Mouse (Mus musculus) hindbrain, embryonic 14.5 days (tissue): ENCODE measurements around the gene Arid5b. TPM values are rescaled to one million over a fixed set of nuclear protein-coding genes. Genes with fewer than 3 reads are reported as not detected.

Source experiments
- ATAC-seq: fragments of 200-750 bp; cut with Nextera tagmentation; 2 replicates; pipeline ENCODE4 v1.8.0; 2017; ENCODE audit warnings: moderate number of reproducible peaks, mild to moderate bottlenecking, moderate TSS enrichment, moderate library complexity; ENCODE audit not compliant: low FRiP score
- DNase-seq: peaks from one replicate; pipeline ENCODE4 v3.0.0-alpha.2; 2015; ENCODE audit warnings: low spot score
- H3K27ac ChIP-seq: fragments of 300-500 bp; sonication (generic); 2 replicates; pipeline ENCODE4 v1.5.1; 2014; ENCODE audit warnings: mild to moderate bottlenecking, moderate library complexity
- H3K27me3 ChIP-seq: fragments of 300-500 bp; sonication (generic); 2 replicates; pipeline ENCODE4 v1.6.1; 2014; ENCODE audit warnings: mild to moderate bottlenecking, low read length, mixed read lengths; ENCODE audit not compliant: control insufficient read depth, insufficient read depth
- H3K36me3 ChIP-seq: fragments of 300-500 bp; sonication (generic); replicated peaks from 2 replicates; pipeline ENCODE4 v1.6.1; 2014; ENCODE audit not compliant: control insufficient read depth, insufficient read depth
- H3K4me1 ChIP-seq: fragments of 300-500 bp; sonication (generic); replicated peaks from 2 replicates; pipeline ENCODE4 v1.6.1; 2014; ENCODE audit warnings: antibody characterized with exemption, low read length, mixed read lengths; ENCODE audit not compliant: control insufficient read depth, insufficient read depth
- H3K4me2 ChIP-seq: fragments of 300-500 bp; sonication (generic); replicated peaks from 2 replicates; pipeline ENCODE4 v1.6.1; 2014; ENCODE audit warnings: mild to moderate bottlenecking, moderate library complexity
- H3K4me3 ChIP-seq: fragments of 300-500 bp; sonication (generic); replicated peaks from 2 replicates; pipeline ENCODE4 v1.5.1; 2014; ENCODE audit warnings: mild to moderate bottlenecking, low read length
- H3K9ac ChIP-seq: fragments of 300-500 bp; sonication (generic); 2 replicates; pipeline ENCODE4 v1.6.1; 2014
- H3K9me3 ChIP-seq: fragments of 300-500 bp; sonication (generic); 2 replicates; pipeline ENCODE4 v1.6.1; 2016; ENCODE audit warnings: low read length; ENCODE audit not compliant: control insufficient read depth
- WGBS: fragments of 180-500 bp; shearing (Covaris S2); extraction: QIAGEN DNeasy Blood & Tissue Kit; methylation state at CpG from one replicate; pipeline ENCODE4 v1.1.7; 2014; 5-methylcytosine and 5-hydroxymethylcytosine counted together
- polyA plus RNA-seq: library from polyadenylated mRNA; unstranded; fragments of >200 nt; fragmentation: Nextera tagmentation; extraction: Ambion mirVana; gene quantifications from 2 replicates; pipeline ENCODE4 v1.2.1, GENCODE M21; 2014

The Arid5b gene
- polyA plus RNA-seq, 1 experiment from 2014 or later: 21.0 TPM

DNA sequence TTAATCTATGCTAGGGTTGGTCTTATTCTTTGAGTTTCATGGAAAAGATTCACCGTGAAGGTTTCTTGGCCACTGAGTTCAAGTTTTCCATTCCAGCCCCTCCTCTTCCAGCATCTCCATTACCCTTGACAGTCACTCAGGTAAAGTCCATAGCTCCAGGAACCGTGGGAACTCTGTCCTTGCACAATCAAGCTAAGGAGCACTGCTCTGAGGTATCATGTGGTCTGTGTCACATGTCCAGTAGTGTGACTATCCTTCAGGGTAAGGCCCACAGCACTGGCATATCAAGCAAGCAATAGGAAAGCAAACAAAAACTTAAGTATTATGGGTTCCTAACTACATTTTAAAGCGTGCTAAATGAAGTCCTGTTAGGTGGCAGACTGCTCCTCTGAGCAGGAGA is 22.4 kb downstream of the Arid5b start:
- no peaks in the 10 kb centered on the region for H3K9me3 ChIP-seq
- H3K4me3 ChIP-seq: no peak overlapping the region
- no peak overlapping the region for H3K9ac ChIP-seq
- H3K27me3 ChIP-seq: no peaks in the 10 kb centered on the region
- no peak overlapping the region for H3K27ac ChIP-seq
- WGBS: 89% methylated on average over 3 of the region's 3 CpGs
- DNase-seq: no peak
- H3K4me1 ChIP-seq: no peaks in the 10 kb centered on the region
- ATAC-seq: no peak
- no peaks in the 10 kb centered on the region for H3K36me3 ChIP-seq
- H3K4me2 ChIP-seq: no peak overlapping the region

DNA sequence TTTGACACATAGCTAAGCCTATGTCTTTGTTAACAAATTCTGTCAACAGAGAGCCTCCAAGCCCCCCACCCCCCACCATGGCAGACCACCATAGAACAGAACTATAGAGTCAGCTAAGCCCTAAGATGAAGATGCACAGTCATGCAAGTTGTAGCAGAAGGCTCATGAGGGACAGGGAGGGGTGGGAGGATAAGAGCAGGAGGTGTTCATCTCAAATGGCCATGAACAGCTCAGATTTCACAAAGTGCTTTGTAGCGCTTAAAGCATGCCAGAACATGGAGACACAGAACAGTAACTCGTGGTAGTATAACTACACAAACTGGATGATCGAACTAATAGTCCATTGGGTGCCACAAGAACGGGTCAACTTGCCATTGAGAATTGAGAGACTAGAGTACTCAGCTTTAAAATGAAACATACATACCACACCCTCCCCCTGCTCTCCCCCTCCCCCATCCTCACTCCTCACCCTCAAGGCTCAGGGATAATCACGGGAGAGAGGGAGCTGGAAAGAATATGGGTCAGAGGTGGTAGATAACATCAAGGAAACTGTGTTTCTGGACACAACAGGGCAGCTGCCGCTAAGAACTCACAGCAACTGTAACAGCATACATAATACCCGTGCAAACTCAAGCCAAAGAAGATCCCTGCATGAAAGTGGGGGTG is 25.0 kb downstream of the Arid5b start:
- Histone ChIP-seq H3K27ac (no peak overlapping the region), H3K9ac (no peak overlapping the region), H3K9me3 (no peaks in the 10 kb centered on the region), H3K27me3 (no peaks in the 10 kb centered on the region), H3K4me3 (no peak overlapping the region), H3K4me2 (no peak overlapping the region), H3K4me1 (peaks cover 10% of the 10 kb centered on the region; the same call in 1 of the 2 replicates), H3K36me3 (no peaks in the 10 kb centered on the region)
- no peak for DNase-seq
- no peak for ATAC-seq
- WGBS: 84% methylated on average over 7 of the region's 7 CpGs

DNA sequence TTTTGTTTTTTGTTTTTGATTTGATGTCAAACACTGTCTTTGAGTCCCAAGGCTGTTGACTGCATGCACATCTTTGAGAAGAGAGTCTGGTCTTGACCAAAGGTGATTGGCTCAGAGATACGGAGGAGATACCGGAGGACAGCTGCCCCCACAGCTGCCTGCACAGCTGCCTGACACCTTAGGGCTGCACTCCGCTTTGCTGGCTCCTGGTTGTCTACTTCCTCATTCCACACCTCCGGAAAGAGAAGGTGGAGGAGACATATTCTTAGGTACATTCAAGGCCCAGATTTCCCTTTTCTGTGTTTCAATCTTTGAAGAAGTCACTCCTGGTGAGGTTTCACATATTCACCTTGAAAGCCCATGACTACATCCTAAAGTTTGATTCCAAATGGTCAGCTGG is 25.9 kb downstream of the Arid5b start:
- peaks cover 13% of the 10 kb centered on the region; the same call in 1 of the 2 replicates for H3K4me1 ChIP-seq
- no peaks in the 10 kb centered on the region for H3K36me3 ChIP-seq
- H3K4me3 ChIP-seq: no peak overlapping the region
- whole genome bisulfite sequencing: 97% methylated on average over 4 of the region's 4 CpGs
- H3K9me3 ChIP-seq: no peaks in the 10 kb centered on the region
- H3K27me3 ChIP-seq: no peaks in the 10 kb centered on the region
- ATAC-seq (no peak), DNase-seq (no peak)
- H3K4me2 ChIP-seq: no peak overlapping the region
- H3K9ac ChIP-seq: no peak overlapping the region
- no peak overlapping the region for H3K27ac ChIP-seq

DNA sequence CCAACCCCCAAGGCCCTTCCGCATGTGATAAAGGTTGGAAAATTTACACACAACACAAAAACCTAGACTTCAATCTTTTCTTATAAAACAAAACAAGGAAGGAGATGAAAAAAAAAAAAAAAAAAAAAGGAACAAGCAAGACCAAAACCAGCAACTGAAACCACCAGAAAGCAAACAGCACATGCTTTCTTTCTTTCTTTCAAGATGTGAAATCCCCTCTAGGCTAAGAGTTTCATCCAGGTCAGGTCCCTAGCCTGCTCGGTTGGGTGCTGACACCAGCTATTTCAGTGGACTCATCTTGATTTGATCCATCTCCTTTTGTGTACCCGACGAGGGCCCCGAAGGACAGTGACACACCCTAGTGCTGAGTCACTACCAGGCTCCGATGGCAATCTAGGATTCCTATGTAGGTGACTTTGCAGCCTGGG is 29.2 kb downstream of the Arid5b start:
- Histone ChIP-seq H3K4me2 (no peak overlapping the region), H3K27me3 (no peaks in the 10 kb centered on the region), H3K4me3 (no peak overlapping the region), H3K9me3 (no peaks in the 10 kb centered on the region), H3K4me1 (peaks cover 13% of the 10 kb centered on the region; the same call in 1 of the 2 replicates), H3K27ac (no peak overlapping the region), H3K36me3 (no peaks in the 10 kb centered on the region), H3K9ac (no peak overlapping the region)
- ATAC-seq (no peak), DNase-seq (no peak)
- 53% methylated on average over 6 of the region's 6 CpGs for WGBS

DNA sequence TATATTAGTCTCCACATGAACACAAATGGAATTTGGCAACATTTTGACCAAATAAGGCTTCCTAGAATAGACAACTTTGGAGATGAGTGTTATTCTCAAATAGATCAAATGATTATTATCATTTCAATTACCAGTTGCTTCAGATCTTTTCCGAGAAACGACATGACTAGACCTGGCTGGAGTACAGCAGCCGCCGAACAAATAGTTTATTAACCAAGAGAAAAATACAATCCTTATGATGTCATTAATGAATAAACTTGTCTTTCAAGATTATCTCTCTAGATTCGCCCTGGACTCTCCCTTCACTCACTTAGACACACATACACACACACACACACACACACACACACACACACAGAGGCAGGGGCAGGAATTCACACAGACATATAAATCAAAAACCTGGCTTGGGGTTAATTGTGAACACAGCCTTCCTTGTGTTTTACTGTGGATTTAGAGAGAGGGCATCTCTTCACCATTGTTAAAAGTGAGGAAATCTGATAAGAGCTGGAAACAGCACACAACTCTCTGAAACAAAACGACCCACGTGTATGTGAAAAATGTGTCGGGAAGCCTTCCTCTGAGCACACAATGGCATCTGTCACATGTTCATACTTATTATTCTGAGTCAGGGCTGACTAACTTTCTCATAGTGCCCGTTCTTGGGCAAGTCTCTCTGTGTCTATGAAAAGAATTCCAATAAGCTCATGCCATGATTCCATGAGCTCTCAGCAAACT is 30.1 kb downstream of the Arid5b start:
- WGBS: 43% methylated on average over 9 of the region's 9 CpGs
- no peak for ATAC-seq
- Histone ChIP-seq H3K27me3 (no peaks in the 10 kb centered on the region), H3K36me3 (no peaks in the 10 kb centered on the region), H3K9me3 (no peaks in the 10 kb centered on the region), H3K4me1 (peaks cover 13% of the 10 kb centered on the region; the same call in 1 of the 2 replicates), H3K27ac (no peak overlapping the region), H3K9ac (no peak overlapping the region), H3K4me3 (no peak overlapping the region), H3K4me2 (no peak overlapping the region)
- DNase-seq: no peak

DNA sequence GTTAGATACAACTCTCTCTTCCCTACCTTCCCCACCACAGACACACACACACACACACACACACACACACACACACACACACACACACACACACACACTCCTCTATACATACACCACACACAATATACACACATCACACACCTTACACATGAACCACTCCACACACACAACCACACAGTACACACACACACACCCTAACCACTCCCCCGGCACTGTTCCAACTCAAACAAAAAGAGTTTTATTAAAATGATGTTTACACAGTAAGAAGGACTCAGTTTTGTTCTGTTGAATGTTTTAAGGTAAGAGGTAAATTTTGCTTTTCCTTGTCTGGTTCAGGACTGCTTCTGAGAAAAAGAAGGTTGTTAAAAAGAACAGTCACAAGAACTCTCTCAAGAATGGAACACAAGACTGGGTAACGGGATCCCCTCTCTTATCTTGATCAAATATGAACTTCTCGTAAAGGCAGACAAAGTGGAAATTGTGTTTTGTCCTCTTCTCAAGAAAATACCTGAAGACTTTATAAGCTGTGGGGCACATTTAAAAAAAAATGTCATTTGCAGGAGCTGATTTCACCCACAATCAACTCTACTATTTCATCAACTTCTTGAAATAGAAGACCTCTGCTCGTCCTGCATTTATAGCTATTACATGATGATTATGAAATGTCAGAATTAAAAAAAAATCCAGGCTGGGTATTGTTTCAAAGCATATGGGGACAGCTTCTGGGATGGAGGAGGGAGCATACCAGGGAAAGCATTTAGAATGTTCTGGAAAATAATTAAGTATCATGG is 30.9 kb downstream of the Arid5b start:
- Histone ChIP-seq H3K36me3 (peaks cover 4% of the 10 kb centered on the region), H3K27ac (no peak overlapping the region), H3K9me3 (no peaks in the 10 kb centered on the region), H3K4me3 (no peak overlapping the region), H3K4me2 (no peak overlapping the region), H3K4me1 (peaks cover 13% of the 10 kb centered on the region; the same call in 1 of the 2 replicates), H3K27me3 (no peaks in the 10 kb centered on the region), H3K9ac (no peak overlapping the region)
- ATAC-seq: no peak
- WGBS: 86% methylated on average over 4 of the region's 4 CpGs
- DNase-seq: no peak

DNA sequence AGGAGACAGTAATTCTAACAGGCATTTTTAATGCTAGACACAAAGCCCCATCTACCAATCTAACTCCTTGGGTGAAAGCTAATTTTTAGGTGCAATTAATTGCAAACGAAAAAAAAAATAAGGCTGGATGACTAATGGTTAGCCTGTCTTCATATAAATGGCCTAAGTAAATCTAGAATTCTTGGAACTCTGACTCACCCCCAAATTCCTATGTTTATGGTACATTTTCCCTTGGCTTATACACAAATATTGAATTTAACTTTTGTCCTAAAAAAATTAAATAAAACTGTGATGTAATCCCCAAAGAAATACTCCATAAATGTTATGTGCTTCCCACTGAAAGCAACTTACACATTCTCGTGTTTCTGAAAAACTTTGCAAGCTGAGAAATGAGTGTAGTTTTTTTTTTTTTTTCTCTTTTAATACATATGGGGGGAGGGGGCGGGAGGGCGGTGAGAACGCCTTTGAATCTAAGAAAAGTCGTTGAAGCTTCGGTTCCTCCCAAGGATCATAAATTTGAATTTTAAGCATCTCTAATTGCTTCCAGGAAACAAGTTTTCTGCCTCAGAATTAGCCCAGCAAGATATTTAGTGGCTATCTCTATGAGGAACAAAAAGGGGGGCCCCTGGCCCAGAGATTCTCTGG is 31.8 kb downstream of the Arid5b start:
- 74% methylated on average over 7 of the region's 7 CpGs for WGBS
- H3K9me3 ChIP-seq: no peaks in the 10 kb centered on the region
- no peak for DNase-seq
- ATAC-seq: no peak
- H3K4me3 ChIP-seq: no peak overlapping the region
- H3K27ac ChIP-seq: no peak overlapping the region
- peaks cover 9% of the 10 kb centered on the region for H3K36me3 ChIP-seq
- H3K4me2 ChIP-seq: no peak overlapping the region
- H3K4me1 ChIP-seq: peaks cover 13% of the 10 kb centered on the region; the same call in 1 of the 2 replicates
- no peaks in the 10 kb centered on the region for H3K27me3 ChIP-seq
- H3K9ac ChIP-seq: no peak overlapping the region

DNA sequence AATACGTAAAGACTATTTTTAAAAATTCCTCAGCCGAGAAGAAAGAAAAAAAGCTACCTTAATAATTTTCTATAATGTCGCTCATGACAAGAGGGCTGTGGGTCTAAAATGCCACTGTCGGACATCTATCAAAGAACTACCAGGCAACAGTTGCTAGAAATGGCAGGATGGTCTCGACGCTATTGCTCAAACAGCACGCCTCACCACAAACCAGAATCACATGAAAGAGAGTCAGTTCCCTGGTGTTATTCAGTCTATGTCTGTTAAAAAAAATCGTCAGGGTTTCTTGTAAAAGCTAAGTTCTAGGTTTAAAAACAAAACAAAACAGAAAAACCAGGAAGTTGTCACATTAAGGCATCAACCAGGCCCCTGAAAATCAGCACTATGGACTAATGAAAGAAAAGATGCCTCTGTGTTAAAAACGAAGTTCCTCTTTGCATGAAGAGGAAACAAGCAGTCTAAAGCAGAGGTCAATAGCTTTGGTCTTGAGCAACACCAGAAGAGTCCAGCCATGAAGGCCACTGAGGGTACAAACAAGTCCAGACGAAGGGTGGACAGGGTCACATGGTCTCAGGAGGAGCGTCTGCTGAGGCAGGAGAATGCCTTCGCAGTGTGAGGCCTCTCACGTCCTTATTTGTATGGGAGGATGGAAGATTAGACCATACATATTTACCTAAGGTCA is 37.6 kb downstream of the Arid5b start:
- Histone ChIP-seq H3K4me3 (no peak overlapping the region), H3K4me1 (peaks cover 6% of the 10 kb centered on the region), H3K27me3 (no peaks in the 10 kb centered on the region), H3K9ac (no peak overlapping the region), H3K36me3 (peaks cover 9% of the 10 kb centered on the region), H3K27ac (no peak overlapping the region), H3K4me2 (no peak overlapping the region), H3K9me3 (no peaks in the 10 kb centered on the region)
- no peak for ATAC-seq
- 91% methylated on average over 13 of the region's 13 CpGs for WGBS
- DNase-seq: no peak
